Mouse (Mus musculus): Measurements from ENCODE around the gene Med18.
"Not testable (repeated sequence)": the region's sequence is repeated elsewhere in the genome, so short reads cannot be mapped to it uniquely, and the experiment has no call there.

The Med18 gene

DNA sequence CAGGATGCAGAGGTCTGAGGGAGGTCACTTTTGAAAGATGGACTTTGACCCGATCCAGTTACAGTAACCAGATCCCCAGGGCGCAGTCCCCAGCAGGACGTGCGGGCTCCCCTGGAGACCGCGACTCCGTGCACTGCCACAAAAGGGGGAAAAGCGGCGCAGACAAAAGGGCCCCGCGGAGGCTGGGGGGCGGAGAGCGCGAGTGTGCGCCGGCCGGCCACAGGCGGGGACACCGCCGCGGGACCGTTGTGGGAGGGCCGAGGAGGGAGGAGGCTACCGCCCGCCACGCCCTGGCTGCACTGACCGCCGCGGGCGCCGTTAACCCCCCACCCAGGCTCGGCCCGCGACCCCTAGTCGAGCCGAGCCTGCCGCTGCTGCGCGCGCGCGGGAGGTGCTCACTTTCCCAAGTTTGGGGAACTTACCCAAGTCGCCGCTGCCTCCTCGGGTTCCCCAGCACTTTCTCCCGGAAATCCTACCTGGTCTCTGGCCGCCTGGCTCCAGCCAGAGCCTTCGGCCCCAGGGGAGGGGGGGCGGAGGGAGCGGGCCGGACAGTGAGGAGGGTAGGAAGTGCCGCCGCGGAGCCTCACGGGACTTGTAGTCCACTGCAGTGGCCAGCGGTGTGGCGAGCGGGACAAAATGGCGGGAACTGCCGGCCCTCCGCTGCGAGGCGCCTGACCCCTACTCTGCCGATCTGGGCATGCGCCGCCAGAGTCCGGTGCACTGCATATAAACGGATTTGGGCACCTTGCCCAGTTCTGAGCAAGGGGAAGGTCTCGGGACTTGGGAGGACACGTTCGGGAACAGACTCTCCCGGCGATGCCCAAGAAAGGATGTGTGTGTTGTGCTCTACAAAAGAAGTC lies 41.6 kb downstream of the Med18 start, which contains the start of gene Phactr4:
TSS of gene Phactr4 (minus strand) at position 567 of the 860 bp plus-strand sequence.
- peak; percentile 88 to 91 for DNase-seq (ENCODE audit: low spot score in 2 of 2)

DNA sequence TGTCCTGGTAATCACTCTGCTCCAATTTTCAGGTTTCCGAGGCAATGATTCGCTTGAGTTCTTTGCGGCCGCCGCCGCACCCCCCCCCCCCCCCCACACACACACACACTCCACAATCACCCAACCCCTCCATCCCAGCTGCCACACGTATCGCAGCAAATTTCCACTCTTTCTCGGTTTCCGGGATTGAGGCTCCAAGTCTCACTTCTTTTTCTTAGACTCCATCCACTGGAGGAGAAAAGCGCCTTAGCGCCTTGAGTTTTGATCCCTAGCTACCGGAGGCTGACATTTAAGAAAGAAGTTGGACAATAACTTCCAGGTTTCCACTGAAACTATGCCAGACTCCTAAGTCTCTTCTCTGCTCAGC lies 42.2 kb downstream of the Med18 start:
- no peak for DNase-seq (ENCODE audit: low spot score in 2 of 2)

DNA sequence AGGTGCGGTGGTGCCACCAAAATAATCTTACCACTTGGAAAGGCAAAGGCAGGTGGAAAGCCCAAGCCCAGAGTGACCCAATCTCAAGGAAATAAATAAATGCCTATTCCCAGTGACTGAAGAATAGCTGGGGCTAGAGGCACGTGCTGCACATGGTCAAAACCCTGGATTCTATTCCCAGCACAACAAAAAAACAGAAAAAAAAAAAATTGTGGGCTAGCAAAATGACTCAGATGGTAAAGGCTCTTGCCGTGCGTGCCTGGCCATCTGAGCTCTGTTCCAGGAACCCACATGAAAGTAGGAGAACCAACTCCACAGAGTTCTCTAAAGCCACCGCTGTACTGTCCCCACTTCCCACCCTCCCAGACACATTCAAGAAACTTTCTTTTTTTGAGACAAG lies 43.2 kb downstream of the Med18 start:
- DNase-seq (ENCODE audit: low spot score in 2 of 2): no peak

DNA sequence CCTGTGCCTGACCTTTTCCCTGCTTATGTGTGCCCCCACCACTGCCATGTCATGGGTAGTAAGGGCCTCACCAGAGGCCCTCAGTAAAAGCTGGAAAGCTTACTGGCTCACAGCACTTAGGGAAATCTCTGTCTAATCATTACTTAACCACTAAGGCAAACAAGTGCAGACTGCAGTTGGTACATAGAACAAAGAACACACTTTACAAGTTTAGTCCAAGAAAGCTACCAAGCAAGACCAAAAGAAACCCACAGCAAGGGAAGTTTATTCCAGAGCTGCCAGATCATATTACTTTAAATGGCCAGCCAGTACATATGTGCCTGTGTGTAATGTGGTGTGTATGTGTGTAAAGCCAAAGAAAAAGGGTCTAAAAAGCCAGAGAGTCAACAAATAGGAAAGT lies 47.8 kb downstream of the Med18 start:
- DNase-seq (ENCODE audit: low spot score in 2 of 2): no peak

DNA sequence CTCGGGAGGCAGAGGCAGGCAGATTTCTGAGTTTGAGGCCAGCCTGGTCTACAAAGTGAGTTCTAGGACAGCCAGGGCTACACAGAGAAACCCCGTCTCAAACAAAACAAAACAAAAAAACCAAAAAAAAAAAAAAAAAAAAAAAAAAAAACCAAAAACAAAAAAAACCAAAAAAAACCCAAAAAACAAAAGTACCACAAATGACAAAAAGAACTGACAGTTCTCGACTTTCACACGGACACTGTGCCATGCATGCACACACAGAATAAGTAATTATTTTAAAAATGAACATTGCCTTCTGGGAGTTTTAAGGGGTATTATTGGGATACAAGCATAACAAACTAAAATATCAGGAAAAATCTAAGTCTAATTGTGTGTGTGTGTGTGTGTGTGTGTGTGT lies 50.5 kb downstream of the Med18 start:
- DNase-seq (ENCODE audit: low spot score in 2 of 2): not testable (repeated sequence)

DNA sequence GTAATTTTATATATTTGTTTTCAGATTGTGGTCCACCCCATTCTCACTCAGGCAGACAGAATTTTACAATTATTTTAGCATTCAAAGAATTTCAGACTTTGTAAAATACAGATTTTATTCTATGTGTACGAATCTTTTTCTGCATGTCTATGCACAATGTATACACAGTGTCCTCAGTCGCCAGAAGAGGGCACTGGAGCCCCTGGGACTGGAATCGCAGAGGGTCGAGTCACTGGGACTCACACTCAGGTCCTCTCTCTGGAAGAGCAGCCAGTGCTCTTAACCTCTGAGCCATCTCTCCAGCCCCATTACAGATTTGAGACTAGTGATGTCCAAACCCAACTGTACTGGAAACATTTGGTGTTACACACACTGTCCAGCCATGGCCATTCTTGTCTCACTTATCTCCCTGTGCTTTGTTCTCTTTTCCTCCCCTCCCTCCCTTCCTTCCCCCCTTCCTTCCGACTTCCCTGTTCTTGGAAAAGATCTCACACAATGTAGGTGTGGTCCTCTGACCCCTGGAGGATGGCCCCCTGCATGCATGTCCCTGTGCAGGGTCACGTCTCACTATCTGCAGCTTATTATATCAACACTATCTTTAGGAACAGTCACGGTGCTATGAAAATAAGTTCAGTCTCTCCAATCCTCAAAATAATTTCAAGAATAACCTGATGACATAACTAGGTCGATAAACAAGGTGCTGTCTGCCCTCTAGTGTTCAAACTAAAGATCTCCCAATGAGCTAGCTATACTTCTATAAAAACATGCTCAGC lies 52.2 kb downstream of the Med18 start:
- peak in 1 of 2 experiments; percentile 63 for DNase-seq (ENCODE audit: low spot score in 2 of 2)

DNA sequence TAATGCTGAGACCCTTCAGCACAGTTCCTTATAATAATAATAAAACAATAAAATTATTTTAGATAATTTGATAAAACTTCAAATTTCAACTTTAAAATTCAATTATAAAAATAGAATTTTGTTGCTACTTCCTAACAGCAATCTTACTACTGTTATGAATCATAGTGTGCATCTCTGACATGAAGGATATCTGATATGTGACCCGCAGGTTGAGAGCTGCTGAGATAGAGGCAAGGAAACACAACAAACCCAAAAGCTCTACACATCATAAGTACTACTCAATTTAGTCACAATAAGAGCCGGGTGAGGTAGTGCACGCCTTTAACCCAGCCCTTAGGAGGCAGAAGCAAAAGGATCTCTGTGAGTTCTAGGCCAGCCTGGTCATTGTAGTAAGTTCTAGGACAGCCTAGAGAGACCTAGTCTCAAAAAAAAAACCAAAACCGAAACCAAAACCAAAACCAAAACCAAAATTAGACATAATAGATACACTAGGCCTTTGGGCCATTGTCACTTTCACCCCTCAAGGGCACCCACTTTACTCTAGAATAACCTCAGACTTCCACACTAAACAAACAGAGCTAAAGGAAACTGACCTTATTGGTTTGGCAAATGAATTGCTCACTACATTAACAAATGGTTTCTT lies 54.0 kb downstream of the Med18 start:
- no peak for DNase-seq (ENCODE audit: low spot score in 2 of 2)

Measured in spleen, postnatal 10 days (tissue).